Mouse (Mus musculus) heart, embryonic 14.5 days (tissue): ENCODE measurements around the gene Cryba4. TPM values are rescaled to one million over a fixed set of nuclear protein-coding genes. Genes with fewer than 3 reads are reported as not detected.

Source experiments
- polyA plus RNA-seq: library from polyadenylated mRNA; unstranded; fragments of >200 nt; fragmentation: Nextera tagmentation; extraction: Ambion mirVana; gene quantifications from 2 replicates; pipeline ENCODE4 v1.2.1, GENCODE M21; 2014

The Cryba4 gene
- polyA plus RNA-seq, 1 experiment from 2014 or later = 2.2 TPM

Other genes with a start within 250 kb of the Cryba4 start
- gene Crybb1, start 3.3 kb upstream of the Cryba4 start, polyA plus RNA-seq = 0.86 and 1.0 TPM in 2 replicates
- gene Tpst2, start 24.2 kb upstream of the Cryba4 start, polyA plus RNA-seq = 39.0 and 45.9 TPM in 2 replicates
- gene Tfip11, start 73.8 kb upstream of the Cryba4 start, polyA plus RNA-seq = 12.6 and 13.4 TPM in 2 replicates
- gene Srrd, start 90.5 kb upstream of the Cryba4 start, polyA plus RNA-seq = 25.4 and 25.9 TPM in 2 replicates
- gene Hps4, start 90.6 kb upstream of the Cryba4 start, polyA plus RNA-seq = 14.9 and 18.5 TPM in 2 replicates
- not detected in 2 replicates for gene Gm6583, start 103.5 kb upstream of the Cryba4 start, polyA plus RNA-seq
- 0.96 and 1.7 TPM in 2 replicates for gene Asphd2, start 142.3 kb upstream of the Cryba4 start, polyA plus RNA-seq
- gene Gm6588, start 196.9 kb upstream of the Cryba4 start, polyA plus RNA-seq = not detected in 2 replicates